Mouse (Mus musculus) E14TG2a.4 (cell line): ENCODE results near the gene Ttc30b.

ENCODE experiments used
- CTCF ChIP-seq: conservative IDR thresholded peaks from 2 replicates; pipeline ENCODE4 v1.5.1; 2014; ENCODE audit warnings: low read length
- NANOG ChIP-seq: IDR thresholded peaks from 2 replicates; pipeline ENCODE4 v1.6.1; 2014; ENCODE audit warnings: borderline replicate concordance, low read length, mixed read lengths
- POU5F1 ChIP-seq: IDR thresholded peaks from 2 replicates; pipeline ENCODE4 v1.6.1; 2014; ENCODE audit warnings: low read length, borderline replicate concordance

GRCm38 (mm10) chr2:75982626-75983025 lies 44.2 kb upstream of the Ttc30b start:
- TF ChIP-seq CTCF (no peak; the same call in 1 of the 2 replicates), POU5F1 (no peak), NANOG (no peak)
